Mouse (Mus musculus) embryo, embryonic 11.5 days (tissue): ENCODE results near the gene Olfr1264.

ENCODE experiments used
- DNase-seq: peaks from one replicate; pipeline ENCODE4 v3.0.0-alpha.2; 2012; ENCODE audit warnings: low read depth, low spot score

The Olfr1264 gene

DNA sequence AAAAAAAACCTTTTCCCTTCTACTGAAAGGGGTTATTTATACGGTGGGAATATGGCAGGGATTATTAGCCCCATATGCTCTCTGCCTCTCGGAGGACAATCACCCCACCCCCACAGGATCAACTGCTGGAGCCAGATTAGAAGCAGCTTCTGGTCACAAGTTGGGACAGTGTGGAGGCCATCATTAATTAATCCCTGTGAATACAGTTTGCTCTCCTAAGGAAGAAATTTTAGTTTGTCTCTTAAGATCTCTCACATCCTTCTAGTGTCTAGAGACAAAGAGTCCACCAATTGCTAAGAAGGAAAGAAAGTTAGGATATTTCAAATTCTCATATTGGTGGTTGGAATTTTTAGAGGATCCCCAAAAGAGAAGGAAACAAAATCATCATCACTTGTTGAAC is at the start of gene Olfr1264:
Gene Olfr1264 (minus strand): TSS at position 101 of the 400 bp plus-strand sequence.
- DNase-seq: no peak

DNA sequence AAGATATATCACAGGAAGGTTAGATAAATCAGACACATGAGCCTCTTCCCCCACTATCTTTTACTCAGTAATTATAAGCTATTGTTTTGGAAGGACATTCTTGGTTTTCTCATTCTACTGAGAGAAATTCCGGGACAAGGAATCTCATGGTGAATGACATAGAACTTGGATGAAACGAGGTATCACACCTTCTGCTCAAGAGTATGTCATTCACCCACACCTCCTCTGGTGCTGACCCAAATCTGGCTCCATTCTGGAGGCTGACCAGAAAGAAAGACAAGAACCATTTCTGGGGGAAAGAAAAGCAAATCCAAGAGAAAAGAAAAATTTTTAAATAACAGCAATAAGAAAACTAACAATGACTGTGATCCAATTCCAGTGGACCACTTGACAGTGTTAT is 44.7 kb upstream of the Olfr1264 start:
- no peak for DNase-seq

DNA sequence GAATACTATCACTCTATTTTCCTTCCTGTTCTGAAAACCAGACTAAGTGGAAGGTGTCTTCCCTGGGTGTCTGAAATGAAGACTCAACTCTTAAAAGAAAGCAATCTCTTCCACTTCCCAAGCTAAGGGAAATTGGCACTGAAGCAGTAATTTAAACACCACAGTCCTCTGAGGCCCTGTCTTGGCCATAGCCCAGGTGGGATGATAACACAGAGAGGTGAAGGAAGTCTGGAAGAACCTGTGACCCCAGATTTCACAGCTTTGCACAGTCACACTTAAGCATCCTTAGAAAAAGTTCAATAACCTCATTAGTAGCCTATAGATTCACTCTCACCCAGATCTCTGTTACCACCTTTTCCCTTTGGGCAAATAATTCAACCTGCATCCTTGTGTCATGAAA is 38.1 kb upstream of the Olfr1264 start, which contains the start of gene Olfr140:
Gene Olfr140 (minus strand): TSS at position 101 of the 400 bp plus-strand sequence.
- no peak for DNase-seq

DNA sequence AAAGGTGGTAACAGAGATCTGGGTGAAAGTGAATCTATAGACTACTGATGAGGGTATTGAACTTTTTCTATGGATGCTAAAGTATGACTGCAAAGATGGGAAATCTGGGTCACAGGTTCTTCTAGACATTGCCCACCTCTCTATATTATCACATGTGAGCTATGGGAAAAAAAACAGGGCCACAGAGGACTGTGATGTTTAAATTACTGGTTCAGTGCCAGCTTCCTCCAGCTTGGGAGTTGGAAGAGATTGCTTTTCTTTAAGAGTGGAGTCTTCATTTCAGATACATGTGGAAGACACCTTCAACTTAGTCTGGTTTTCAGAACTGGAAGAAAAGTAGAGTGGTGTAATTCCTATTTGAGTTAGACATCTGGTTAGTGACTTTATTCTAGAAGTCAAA is 9.7 kb upstream of the Olfr1264 start, which contains the start of gene Olfr1265:
Gene Olfr1265 (plus strand): TSS at position 301 of the 400 bp plus-strand sequence.
- no peak for DNase-seq

DNA sequence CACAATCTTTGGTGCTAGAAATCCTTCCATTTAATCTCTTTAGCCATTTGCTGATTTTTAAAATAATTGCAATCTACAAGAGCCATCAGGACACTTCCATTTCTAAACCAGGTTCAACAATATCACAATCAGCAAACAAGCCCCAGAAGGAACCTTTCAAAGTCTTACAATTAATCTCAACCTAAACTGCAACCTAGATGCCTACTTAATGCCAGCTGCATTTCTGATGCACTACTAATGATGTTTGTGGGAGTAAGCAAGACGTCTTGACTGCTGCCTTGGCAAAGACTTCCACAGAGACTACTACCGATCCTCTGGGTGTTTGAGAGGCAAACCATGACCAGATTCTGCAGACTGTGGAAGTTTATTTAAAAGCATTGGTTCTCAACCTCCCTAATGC is 13.5 kb downstream of the Olfr1264 start, which contains the start of gene Olfr1263:
Gene Olfr1263 (plus strand): TSS at position 301 of the 400 bp plus-strand sequence.
- DNase-seq: no peak

DNA sequence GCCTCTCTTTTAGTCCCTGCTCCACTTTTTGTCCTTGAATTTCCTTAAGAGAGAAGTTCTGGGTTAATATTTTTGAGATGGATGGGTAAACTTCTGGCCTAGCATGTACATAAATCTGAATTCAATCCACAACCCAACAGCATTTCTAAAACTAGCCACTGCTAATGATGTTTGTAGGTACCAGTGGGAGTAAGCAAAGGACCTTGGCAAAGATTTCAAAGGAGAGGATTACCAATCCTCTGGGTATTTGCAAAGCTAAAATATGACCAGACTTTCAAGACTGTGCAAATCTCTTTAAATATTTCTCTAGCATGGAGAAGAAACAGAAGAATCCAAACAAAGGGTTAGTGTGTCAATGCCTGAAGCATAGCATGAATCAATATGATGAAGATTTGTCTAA is 25.5 kb downstream of the Olfr1264 start, which contains the start of gene Olfr1262:
Gene Olfr1262 (plus strand): TSS at position 301 of the 400 bp plus-strand sequence.
- DNase-seq: no peak

GRCm38 (mm10) chr2:89990921-89991320 is 34.5 kb downstream of the Olfr1264 start, which contains the start of gene Olfr1261:
Olfr1261 (plus strand) TSS chr2:89991221.
- no peak for DNase-seq

DNA sequence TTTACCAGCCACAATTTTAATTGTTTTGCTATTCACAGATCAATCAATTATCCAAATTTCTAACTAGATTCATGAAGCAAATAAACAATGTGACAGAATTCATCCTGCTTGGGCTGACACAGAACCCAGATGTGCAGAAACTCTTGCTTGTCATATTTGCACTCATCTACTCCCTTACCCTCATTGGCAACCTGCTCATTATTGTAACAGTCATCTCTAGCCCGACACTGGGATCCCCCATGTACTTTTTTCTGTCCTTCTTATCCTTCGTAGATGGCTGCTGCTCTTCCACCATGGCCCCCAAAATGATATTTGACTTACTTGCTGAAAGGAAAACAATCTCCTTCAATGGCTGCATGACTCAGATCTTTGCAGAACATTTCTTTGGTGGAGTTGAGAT is 47.7 kb downstream of the Olfr1264 start:
- no peak for DNase-seq

DNA sequence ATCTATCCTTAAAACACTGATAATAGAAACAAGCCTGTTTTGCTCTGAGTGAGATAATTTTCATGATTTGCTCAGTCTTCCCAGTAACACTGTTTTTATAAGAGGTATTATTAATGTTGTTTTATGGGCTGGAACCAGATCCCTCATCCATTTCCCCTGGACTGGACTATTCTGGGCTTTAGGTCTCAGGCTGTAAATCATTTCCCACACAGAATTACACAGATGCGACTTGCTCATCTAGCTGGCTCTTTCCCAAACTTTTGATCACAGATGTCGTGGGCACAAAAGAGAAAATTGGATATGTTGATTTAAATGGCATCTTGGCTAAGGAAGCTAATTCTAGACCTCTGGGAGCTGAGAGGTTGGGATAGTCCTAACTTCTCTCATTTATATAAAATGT is 51.2 kb downstream of the Olfr1264 start, which contains the start of gene Olfr1260:
Gene Olfr1260 (plus strand): TSS at position 157 of the 400 bp plus-strand sequence.
- DNase-seq: no peak
